Mouse (Mus musculus) adrenal gland, postnatal 0 days (tissue): ENCODE measurements around the gene Clec3b. TPM values are rescaled to one million over a fixed set of nuclear protein-coding genes. Genes with fewer than 3 reads are reported as not detected.

ENCODE experiments used
- polyA plus RNA-seq: library from polyadenylated mRNA; unstranded; fragments of >200 nt; fragmentation: Nextera tagmentation; extraction: Ambion mirVana; gene quantifications from 2 replicates; pipeline ENCODE4 v1.2.1, GENCODE M21; 2015

The Clec3b gene
- 28.7 and 34.3 TPM in 2 replicates for polyA plus RNA-seq

DNA sequence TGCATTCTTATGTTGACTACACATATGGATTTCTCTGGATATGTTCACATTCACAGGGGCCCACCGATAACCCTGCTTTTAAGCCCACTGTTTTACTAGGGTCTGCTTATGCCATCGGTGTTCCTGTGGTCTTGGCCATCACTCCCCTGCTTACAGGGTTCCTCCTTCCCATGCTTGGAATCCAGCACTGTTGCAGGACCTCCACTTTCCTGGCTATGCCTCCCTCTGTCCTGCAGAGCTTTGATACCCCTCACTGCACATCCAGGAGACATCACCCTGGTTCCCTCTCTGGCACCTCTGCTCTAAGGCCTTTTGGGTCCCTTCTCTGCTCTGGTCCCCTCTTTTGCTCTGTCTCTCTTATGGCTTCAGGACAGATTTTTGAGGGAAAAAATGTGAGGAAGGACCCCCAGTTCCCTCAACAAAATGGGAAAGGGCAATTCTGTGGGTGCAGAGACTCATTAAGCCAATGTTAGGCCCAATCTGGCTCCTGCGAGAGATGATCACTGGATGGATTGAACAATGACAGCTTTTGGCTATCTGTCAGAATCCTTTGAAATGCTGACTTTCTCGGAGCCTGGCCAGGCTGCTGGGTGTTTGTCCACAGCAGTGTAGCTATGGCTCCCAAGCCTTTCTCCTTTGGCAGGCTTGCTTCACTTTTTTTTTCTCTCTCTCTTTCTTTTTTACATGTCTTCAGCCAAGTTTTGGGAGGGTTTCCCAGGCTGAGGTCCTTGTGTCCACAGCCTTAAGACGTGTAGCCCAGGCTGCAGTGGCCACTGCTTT is at the start of gene Clec3b:
Clec3b (plus strand) TSS at position 706 of the 780 bp plus-strand sequence.

DNA sequence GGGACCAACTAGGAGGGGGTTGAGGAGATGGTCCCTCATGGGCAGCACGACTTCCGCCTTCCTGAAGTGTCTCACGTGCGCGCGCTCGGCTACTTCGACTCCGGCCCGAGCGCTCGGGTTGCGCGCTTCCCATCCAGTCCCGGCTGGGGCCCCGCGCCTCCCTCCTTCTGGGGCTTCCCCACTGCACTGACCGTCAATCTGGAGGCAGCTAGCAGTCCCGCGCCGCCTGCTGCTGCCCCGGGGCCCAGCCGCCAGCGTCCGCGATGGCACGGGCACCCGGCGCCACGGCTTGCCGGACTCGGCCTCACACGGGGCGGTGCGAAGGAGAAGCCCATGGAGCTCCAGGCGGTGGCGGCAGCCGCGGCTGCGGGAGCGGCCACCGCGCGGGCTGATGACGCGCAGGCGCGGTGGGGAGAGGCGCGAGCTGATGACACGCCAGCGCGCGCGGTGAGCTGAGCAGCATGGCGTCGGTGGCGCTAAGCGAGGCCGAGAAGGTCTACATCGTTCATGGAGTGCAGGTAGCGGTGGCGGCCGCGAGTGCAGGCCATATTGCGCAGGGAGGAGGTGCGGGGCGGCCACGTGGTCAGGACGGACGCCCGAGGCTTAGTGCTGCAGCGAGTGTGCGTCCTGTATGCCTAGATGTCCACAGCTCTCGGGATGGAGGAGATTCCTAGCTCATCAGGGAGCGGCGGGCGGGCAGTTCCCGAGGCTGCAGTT is 37.8 kb upstream of the Clec3b start, which contains the start of the genes Zdhhc3 and Exosc7:
Zdhhc3 (minus strand) TSS at position 401 of the 717 bp plus-strand sequence.
Exosc7 (plus strand) TSS at position 411 of the 717 bp plus-strand sequence.

Other genes with a start within 250 kb of the Clec3b start
- 9.1 TPM in 2 replicates for gene Zfp105, start 227.9 kb upstream of the Clec3b start, polyA plus RNA-seq
- 53.2 and 60.2 TPM in 2 replicates for gene 1110059G10Rik, start 199.9 kb upstream of the Clec3b start, polyA plus RNA-seq
- gene Kif15, start 199.9 kb upstream of the Clec3b start, polyA plus RNA-seq: 7.9 and 11.4 TPM in 2 replicates
- 43.7 and 50.4 TPM in 2 replicates for gene Tmem42, start 129.6 kb upstream of the Clec3b start, polyA plus RNA-seq
- gene Tgm4, start 116.2 kb upstream of the Clec3b start, polyA plus RNA-seq: 0.49 and 0.90 TPM in 2 replicates
- 39.8 and 66.9 TPM in 2 replicates for gene Zdhhc3, start 37.7 kb upstream of the Clec3b start, polyA plus RNA-seq
- 83.0 and 93.8 TPM in 2 replicates for gene Exosc7, start 37.7 kb upstream of the Clec3b start, polyA plus RNA-seq
- gene Cdcp1, start 65.1 kb downstream of the Clec3b start, polyA plus RNA-seq: 0.27 and 0.36 TPM in 2 replicates
- 39.4 and 51.7 TPM in 2 replicates for gene Tmem158, start 109.8 kb downstream of the Clec3b start, polyA plus RNA-seq
- gene Lars2, start 216.0 kb downstream of the Clec3b start, polyA plus RNA-seq: 1,035 and 1,053 TPM in 2 replicates